Mouse (Mus musculus) forebrain, embryonic 12.5 days (tissue): ENCODE measurements at regions not wholly inside any gene's neighbourhood (a gene's known extent, or its start where the extent isn't known, plus 50 kb on each side); places are given as distances from the start of the nearest gene placed in this dataset.

Experiments
- ATAC-seq: fragments of 200-750 bp; cut with Nextera tagmentation; 2 replicates; pipeline ENCODE4 v1.8.0; 2017; ENCODE audit warnings: moderate TSS enrichment; ENCODE audit not compliant: low FRiP score
- H3K27ac ChIP-seq: fragments of 300-500 bp; sonication (generic); 2 replicates; pipeline ENCODE4 v1.5.1; 2016; ENCODE audit warnings: mild to moderate bottlenecking
- H3K27me3 ChIP-seq: fragments of 300-500 bp; sonication (generic); 2 replicates; pipeline ENCODE4 v1.6.1; 2016; ENCODE audit warnings: mild to moderate bottlenecking
- H3K36me3 ChIP-seq: fragments of 300-500 bp; sonication (generic); replicated peaks from 2 replicates; pipeline ENCODE4 v1.6.1; 2016; ENCODE audit warnings: mild to moderate bottlenecking
- H3K4me1 ChIP-seq: fragments of 300-500 bp; sonication (generic); 2 replicates; pipeline ENCODE4 v1.6.1; 2016
- H3K4me2 ChIP-seq: fragments of 300-500 bp; sonication (generic); 2 replicates; pipeline ENCODE4 v1.6.1; 2016; ENCODE audit warnings: mild to moderate bottlenecking, moderate library complexity
- H3K4me3 ChIP-seq: fragments of 300-500 bp; sonication (generic); replicated peaks from 2 replicates; pipeline ENCODE4 v1.5.1; 2016; ENCODE audit warnings: mild to moderate bottlenecking
- H3K9ac ChIP-seq: fragments of 300-500 bp; sonication (generic); 2 replicates; pipeline ENCODE4 v1.6.1; 2016; ENCODE audit warnings: mild to moderate bottlenecking
- H3K9me3 ChIP-seq: fragments of 300-500 bp; sonication (generic); 2 replicates; pipeline ENCODE4 v1.6.1; 2016
- WGBS: fragments of 180-500 bp; shearing (Covaris S2); methylation state at CpG from one replicate; pipeline ENCODE4 v1.1.7; 2016; 5-methylcytosine and 5-hydroxymethylcytosine counted together

- no peak for ATAC-seq
- no peaks in the 10 kb centered on the region for H3K9me3 ChIP-seq
- H3K27ac ChIP-seq = no peak overlapping the region
- no peak overlapping the region for H3K4me3 ChIP-seq
- H3K4me1 ChIP-seq = no peaks in the 10 kb centered on the region
- 92% methylated on average over 6 of the region's 6 CpGs for WGBS
- H3K9ac ChIP-seq = no peak overlapping the region
- H3K4me2 ChIP-seq = no peak overlapping the region
- H3K27me3 ChIP-seq = no peaks in the 10 kb centered on the region
- H3K36me3 ChIP-seq = no peaks in the 10 kb centered on the region
These were observed 142.0 kb upstream of the Dph6 start for GRCm38 (mm10) chr2:114796630-114797290.

GRCm38 (mm10) chr2:114797291-114797650 lies 142.5 kb upstream of the Dph6 start:
- Histone ChIP-seq H3K27ac (no peak overlapping the region), H3K36me3 (no peaks in the 10 kb centered on the region), H3K27me3 (no peaks in the 10 kb centered on the region), H3K4me3 (no peak overlapping the region), H3K9ac (no peak overlapping the region), H3K9me3 (no peaks in the 10 kb centered on the region), H3K4me1 (no peaks in the 10 kb centered on the region), H3K4me2 (no peak overlapping the region)
- WGBS = 27% methylated on average over 1 of the region's 1 CpGs
- no peak for ATAC-seq

- Histone ChIP-seq H3K4me1 (no peaks in the 10 kb centered on the region), H3K27me3 (no peaks in the 10 kb centered on the region), H3K9ac (no peak overlapping the region), H3K36me3 (no peaks in the 10 kb centered on the region), H3K4me2 (no peak overlapping the region), H3K9me3 (no peaks in the 10 kb centered on the region), H3K4me3 (no peak overlapping the region), H3K27ac (no peak overlapping the region)
- WGBS = 84% methylated on average over 3 of the region's 3 CpGs
- ATAC-seq = no peak
These were observed 148.5 kb upstream of the Dph6 start for GRCm38 (mm10) chr2:114803241-114803640.

DNA sequence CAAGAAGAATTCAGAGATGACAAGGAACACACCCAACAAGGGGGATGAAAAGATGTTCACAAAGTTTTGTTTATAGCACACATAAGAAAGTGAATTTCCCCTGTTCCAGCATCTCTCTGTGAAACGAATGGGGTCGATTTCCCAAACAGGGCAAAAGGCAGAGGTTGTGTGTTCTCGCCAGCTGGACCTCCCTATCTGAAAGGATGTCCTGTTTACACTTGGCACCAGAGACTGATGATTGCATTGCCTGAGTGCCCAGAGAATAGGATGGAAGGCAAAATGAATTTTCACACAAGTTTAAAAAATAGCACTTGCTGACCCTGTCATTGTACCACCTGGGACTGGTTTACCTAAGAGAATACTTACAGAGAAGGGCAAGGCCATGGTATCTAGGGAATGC lies 149.2 kb upstream of the Dph6 start:
- H3K9me3 ChIP-seq = no peaks in the 10 kb centered on the region
- H3K4me1 ChIP-seq = no peaks in the 10 kb centered on the region
- no peaks in the 10 kb centered on the region for H3K36me3 ChIP-seq
- no peak overlapping the region for H3K4me2 ChIP-seq
- H3K9ac ChIP-seq = no peak overlapping the region
- no peak overlapping the region for H3K4me3 ChIP-seq
- H3K27me3 ChIP-seq = no peaks in the 10 kb centered on the region
- no peak for ATAC-seq
- no peak overlapping the region for H3K27ac ChIP-seq
- WGBS = 91% methylated on average over 3 of the region's 3 CpGs

GRCm38 (mm10) chr2:114805436-114806047 lies 150.8 kb upstream of the Dph6 start:
- Histone ChIP-seq H3K9ac (no peak overlapping the region), H3K4me1 (no peaks in the 10 kb centered on the region), H3K36me3 (no peaks in the 10 kb centered on the region), H3K27me3 (no peaks in the 10 kb centered on the region), H3K4me3 (no peak overlapping the region), H3K4me2 (no peak overlapping the region), H3K9me3 (no peaks in the 10 kb centered on the region), H3K27ac (no peak overlapping the region)
- ATAC-seq = no peak
- 72% methylated on average over 3 of the region's 3 CpGs for WGBS

- no peak overlapping the region for H3K4me3 ChIP-seq
- WGBS = 76% methylated on average over 5 of the region's 5 CpGs
- no peak for ATAC-seq
These were observed 153.3 kb upstream of the Dph6 start for GRCm38 (mm10) chr2:114808046-114808445.

GRCm38 (mm10) chr2:114812141-114812902 lies 157.6 kb upstream of the Dph6 start:
- ATAC-seq = no peak
- 77% methylated on average over 11 of the region's 11 CpGs for WGBS

More at GRCm38 (mm10) chr2:114808046-114808445, 153.3 kb upstream of the Dph6 start:
- Histone ChIP-seq H3K36me3 (no peaks in the 10 kb centered on the region), H3K9ac (no peak overlapping the region), H3K4me2 (no peak overlapping the region), H3K27me3 (no peaks in the 10 kb centered on the region), H3K9me3 (no peaks in the 10 kb centered on the region), H3K4me1 (no peaks in the 10 kb centered on the region), H3K27ac (no peak overlapping the region)

GRCm38 (mm10) chr2:114812903-114813290 lies 158.1 kb upstream of the Dph6 start:
- H3K4me1 ChIP-seq = no peaks in the 10 kb centered on the region
- H3K4me3 ChIP-seq = no peak overlapping the region
- H3K36me3 ChIP-seq = no peaks in the 10 kb centered on the region
- 15% methylated on average over 3 of the region's 3 CpGs for WGBS
- no peak overlapping the region for H3K9ac ChIP-seq
- no peaks in the 10 kb centered on the region for H3K27me3 ChIP-seq
- ATAC-seq = no peak
- no peaks in the 10 kb centered on the region for H3K9me3 ChIP-seq
- no peak overlapping the region for H3K4me2 ChIP-seq
- no peak overlapping the region for H3K27ac ChIP-seq

More at GRCm38 (mm10) chr2:114812141-114812902, 157.6 kb upstream of the Dph6 start:
- Histone ChIP-seq H3K4me3 (no peak overlapping the region), H3K9me3 (no peaks in the 10 kb centered on the region), H3K27ac (no peak overlapping the region), H3K9ac (no peak overlapping the region), H3K4me2 (no peak overlapping the region), H3K36me3 (no peaks in the 10 kb centered on the region), H3K4me1 (no peaks in the 10 kb centered on the region), H3K27me3 (no peaks in the 10 kb centered on the region)

GRCm38 (mm10) chr2:114822657-114823056 lies 167.9 kb upstream of the Dph6 start:
- H3K9me3 ChIP-seq = no peaks in the 10 kb centered on the region
- WGBS = 67% methylated on average over 3 of the region's 3 CpGs
- H3K27ac ChIP-seq = no peak overlapping the region
- ATAC-seq = no peak
- H3K4me2 ChIP-seq = no peak overlapping the region
- no peaks in the 10 kb centered on the region for H3K27me3 ChIP-seq
- H3K36me3 ChIP-seq = no peaks in the 10 kb centered on the region
- no peak overlapping the region for H3K9ac ChIP-seq
- H3K4me1 ChIP-seq = no peaks in the 10 kb centered on the region
- H3K4me3 ChIP-seq = no peak overlapping the region

GRCm38 (mm10) chr2:114828192-114828591 lies 173.4 kb upstream of the Dph6 start:
- WGBS = 63% methylated on average over 6 of the region's 6 CpGs
- H3K9me3 ChIP-seq = no peaks in the 10 kb centered on the region
- H3K9ac ChIP-seq = no peak overlapping the region
- H3K27me3 ChIP-seq = no peaks in the 10 kb centered on the region
- H3K27ac ChIP-seq = no peak overlapping the region
- H3K4me2 ChIP-seq = no peak overlapping the region
- ATAC-seq = no peak
- H3K36me3 ChIP-seq = no peaks in the 10 kb centered on the region
- no peaks in the 10 kb centered on the region for H3K4me1 ChIP-seq
- no peak overlapping the region for H3K4me3 ChIP-seq

DNA sequence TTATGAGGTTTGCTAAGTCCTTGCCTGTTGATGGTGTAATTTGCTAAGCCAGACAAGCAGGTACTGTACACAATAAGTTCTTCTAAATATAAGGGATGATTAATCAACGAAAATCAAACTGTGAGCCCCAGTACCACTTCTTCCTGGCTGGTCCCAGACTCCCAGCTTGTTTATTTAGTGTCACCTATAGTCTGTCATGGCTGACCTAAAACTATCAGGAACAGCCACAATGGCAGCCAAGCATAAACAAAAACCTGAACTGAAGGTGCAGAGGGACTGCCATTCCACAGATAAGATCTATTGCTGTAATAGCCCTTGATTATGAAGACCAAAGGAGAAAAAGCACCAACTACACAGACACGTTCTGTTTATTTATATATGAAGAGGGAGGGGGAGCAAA lies 180.9 kb upstream of the Dph6 start:
- Histone ChIP-seq H3K4me2 (no peak overlapping the region), H3K27me3 (no peaks in the 10 kb centered on the region), H3K9me3 (no peaks in the 10 kb centered on the region), H3K36me3 (no peaks in the 10 kb centered on the region), H3K4me3 (no peak overlapping the region), H3K27ac (no peak overlapping the region), H3K4me1 (no peaks in the 10 kb centered on the region), H3K9ac (no peak overlapping the region)
- no peak for ATAC-seq
- WGBS = 70% methylated on average over 2 of the region's 2 CpGs

- H3K4me2 ChIP-seq = no peak overlapping the region
- H3K27ac ChIP-seq = no peak overlapping the region
- H3K4me3 ChIP-seq = no peak overlapping the region
- no peaks in the 10 kb centered on the region for H3K9me3 ChIP-seq
- no peak for ATAC-seq
- 74% methylated on average over 9 of the region's 9 CpGs for WGBS
- H3K27me3 ChIP-seq = no peaks in the 10 kb centered on the region
- no peaks in the 10 kb centered on the region for H3K36me3 ChIP-seq
- H3K9ac ChIP-seq = no peak overlapping the region
- no peaks in the 10 kb centered on the region for H3K4me1 ChIP-seq
These were observed 189.1 kb upstream of the Dph6 start for GRCm38 (mm10) chr2:114843696-114844388.
